Mouse (Mus musculus) CH12.LX (cell line): ENCODE measurements around the gene Olfr1289. TPM values are rescaled to one million over a fixed set of nuclear protein-coding genes. Genes with fewer than 3 reads are reported as not detected.

Experiments
- DNase-seq: peaks from one replicate; pipeline ENCODE4 v3.0.0-alpha.2; 2013; ENCODE audit errors: extremely low read depth
- H3K27ac ChIP-seq: 2 replicates; pipeline ENCODE4 v1.5.1; 2012; ENCODE audit warnings: low read depth, mild to moderate bottlenecking, control low read depth, moderate library complexity; ENCODE audit not compliant: insufficient read depth
- H3K27me3 ChIP-seq: replicated peaks from 2 replicates; pipeline ENCODE3; 2012; ENCODE audit warnings: inconsistent platforms
- H3K36me3 ChIP-seq, 2 experiments: replicated peaks in 1 of 2; 2 replicates each; pipeline versions ENCODE3 to v1.6.1; 2012; ENCODE audit warnings: inconsistent platforms in 1 of 2, low read length in 1 of 2, mild to moderate bottlenecking in 1 of 2, mixed read lengths in 1 of 2, moderate library complexity in 1 of 2; ENCODE audit not compliant: control insufficient read depth in 1 of 2, insufficient read depth in 1 of 2
- H3K4me1 ChIP-seq, 2 experiments: 2 replicates each; pipeline ENCODE4 v1.6.1; 2012; ENCODE audit warnings: inconsistent platforms in 1 of 2, moderate library complexity in 1 of 2; ENCODE audit not compliant: insufficient read depth in 2 of 2, control insufficient read depth in 1 of 2
- H3K4me2 ChIP-seq: 2 replicates; pipeline ENCODE4 v1.6.1; 2012; ENCODE audit warnings: low read depth, mild to moderate bottlenecking, control low read depth; ENCODE audit not compliant: poor library complexity, insufficient read depth, severe bottlenecking
- H3K4me3 ChIP-seq, 3 experiments: fragments of 150-350 bp in 1 of 3; sonication (generic) in 1 of 3; replicated peaks in 1 of 3; 2 replicates each; pipeline versions ENCODE3 to v1.5.1; 2011 to 2012; ENCODE audit warnings: low read depth in 2 of 3, low read length in 2 of 3, mild to moderate bottlenecking in 2 of 3, moderate library complexity in 2 of 3, control low read depth in 1 of 3, improper control_type of control experiment in 1 of 3, inconsistent platforms in 1 of 3, mixed read lengths in 1 of 3; ENCODE audit not compliant: poor library complexity in 1 of 3
- H3K79me2 ChIP-seq: replicated peaks from 2 replicates; pipeline ENCODE4 v1.6.1; 2012; ENCODE audit warnings: mild to moderate bottlenecking, moderate library complexity; ENCODE audit not compliant: control insufficient read depth, poor library complexity, insufficient read depth, severe bottlenecking; ENCODE audit errors: extremely low read depth
- H3K9ac ChIP-seq: 2 replicates; pipeline ENCODE4 v1.6.1; 2012; ENCODE audit warnings: low read depth, mild to moderate bottlenecking, control low read depth, moderate library complexity; ENCODE audit not compliant: insufficient read depth
- H3K9me3 ChIP-seq: replicated peaks from 2 replicates; pipeline ENCODE3; 2012; ENCODE audit warnings: low read length, inconsistent platforms, mixed read lengths
- BHLHE40 ChIP-seq: IDR thresholded peaks from 2 replicates; pipeline ENCODE4 v1.6.1; 2011; ENCODE audit warnings: mild to moderate bottlenecking, low read depth, low read length, improper control_type of control experiment
- CHD2 ChIP-seq: IDR thresholded peaks from 2 replicates; pipeline ENCODE4 v1.6.1; 2011; ENCODE audit warnings: low read length, improper control_type of control experiment
- CTCF ChIP-seq, 2 experiments: IDR thresholded peaks in 1 of 2; conservative IDR thresholded peaks in 1 of 2; 2 replicates each; pipeline ENCODE4 v1.5.1; 2011 to 2012; ENCODE audit warnings: low read depth in 2 of 2, low read length in 2 of 2, improper control_type of control experiment in 1 of 2, inconsistent platforms in 1 of 2, mild to moderate bottlenecking in 1 of 2, moderate library complexity in 1 of 2
- E2F4 ChIP-seq: IDR thresholded peaks from 2 replicates; pipeline ENCODE4 v1.6.1; 2011; ENCODE audit warnings: low read depth, low read length, improper control_type of control experiment; ENCODE audit not compliant: insufficient replicate concordance
- ELF1 ChIP-seq: IDR thresholded peaks from 2 replicates; pipeline ENCODE4 v1.6.1; 2014; ENCODE audit warnings: low read depth, mild to moderate bottlenecking, inconsistent platforms, low read length, improper control_type of control experiment
- EP300 ChIP-seq: IDR thresholded peaks from 2 replicates; pipeline ENCODE4 v1.6.1; 2011; ENCODE audit warnings: low read length, improper control_type of control experiment
- ETS1 ChIP-seq: conservative IDR thresholded peaks from 2 replicates; pipeline ENCODE4 v1.6.1; 2012; ENCODE audit warnings: low read depth, mild to moderate bottlenecking, inconsistent platforms, low read length, improper control_type of control experiment, moderate library complexity
- GABPA ChIP-seq: IDR thresholded peaks from 2 replicates; pipeline ENCODE4 v1.6.1; 2012; ENCODE audit warnings: low read depth, low read length, improper control_type of control experiment, inconsistent platforms; ENCODE audit not compliant: insufficient replicate concordance
- HCFC1 ChIP-seq: IDR thresholded peaks from 2 replicates; pipeline ENCODE4 v1.6.1; 2012; ENCODE audit warnings: low read depth, mild to moderate bottlenecking, inconsistent platforms, low read length, improper control_type of control experiment
- IRF4 ChIP-seq: IDR thresholded peaks from 2 replicates; pipeline ENCODE4 v1.6.1; 2014; ENCODE audit warnings: low read depth, mild to moderate bottlenecking, inconsistent platforms, low read length, improper control_type of control experiment
- JUN ChIP-seq: IDR thresholded peaks from 2 replicates; pipeline ENCODE4 v1.6.1; 2011; ENCODE audit warnings: low read depth, mild to moderate bottlenecking, low read length, improper control_type of control experiment, moderate library complexity; ENCODE audit not compliant: insufficient read depth
- JUND ChIP-seq: conservative IDR thresholded peaks from 2 replicates; pipeline ENCODE4 v1.6.1; 2011; ENCODE audit warnings: low read depth, low read length, improper control_type of control experiment
- MAFK ChIP-seq: IDR thresholded peaks from 2 replicates; pipeline ENCODE4 v1.6.1; 2011; ENCODE audit warnings: low read length, improper control_type of control experiment; ENCODE audit not compliant: insufficient replicate concordance
- MAZ ChIP-seq: IDR thresholded peaks from 2 replicates; pipeline ENCODE4 v1.6.1; 2012; ENCODE audit warnings: low read depth, mild to moderate bottlenecking, inconsistent platforms, low read length, improper control_type of control experiment, moderate library complexity
- MEF2A ChIP-seq: IDR thresholded peaks from 2 replicates; pipeline ENCODE4 v1.6.1; 2014; ENCODE audit warnings: low read depth, mild to moderate bottlenecking, inconsistent platforms, low read length, improper control_type of control experiment, borderline replicate concordance
- MXI1 ChIP-seq: IDR thresholded peaks from 2 replicates; pipeline ENCODE4 v1.6.1; 2011; ENCODE audit warnings: mild to moderate bottlenecking, low read depth, low read length, improper control_type of control experiment
- MYC ChIP-seq: IDR thresholded peaks from 2 replicates; pipeline ENCODE4 v1.6.1; 2011; ENCODE audit warnings: low read depth, mild to moderate bottlenecking, improper control_type of control experiment, low read length
- NELFE ChIP-seq: IDR thresholded peaks from 2 replicates; pipeline ENCODE4 v1.6.1; 2011; ENCODE audit warnings: low read depth, low read length, improper control_type of control experiment
- NRF1 ChIP-seq: IDR thresholded peaks from 2 replicates; pipeline ENCODE4 v1.6.1; 2014; ENCODE audit warnings: low read depth, mild to moderate bottlenecking, inconsistent platforms, low read length, improper control_type of control experiment, moderate library complexity
- PAX5 ChIP-seq: IDR thresholded peaks from 2 replicates; pipeline ENCODE4 v1.6.1; 2012; ENCODE audit warnings: low read length, inconsistent platforms, mixed read lengths
- POLR2A ChIP-seq: IDR thresholded peaks from 2 replicates; pipeline ENCODE4 v1.6.1; 2011; ENCODE audit warnings: low read depth, mild to moderate bottlenecking, improper control_type of control experiment, low read length
- RAD21 ChIP-seq: IDR thresholded peaks from 2 replicates; pipeline ENCODE4 v1.6.1; 2011; ENCODE audit warnings: low read depth, mild to moderate bottlenecking, low read length, improper control_type of control experiment, moderate library complexity
- RCOR1 ChIP-seq: conservative IDR thresholded peaks from 2 replicates; pipeline ENCODE4 v1.6.1; 2012; ENCODE audit warnings: low read depth, mild to moderate bottlenecking, inconsistent platforms, low read length, improper control_type of control experiment
- SIN3A ChIP-seq: IDR thresholded peaks from 2 replicates; pipeline ENCODE4 v1.6.1; 2012; ENCODE audit warnings: low read length, improper control_type of control experiment, inconsistent platforms
- TBP ChIP-seq: conservative IDR thresholded peaks from 2 replicates; pipeline ENCODE4 v1.6.1; 2011; ENCODE audit warnings: low read depth, low read length, improper control_type of control experiment
- TCF12 ChIP-seq: IDR thresholded peaks from 2 replicates; pipeline ENCODE4 v1.6.1; 2014; ENCODE audit warnings: low read depth, mild to moderate bottlenecking, inconsistent platforms, low read length, improper control_type of control experiment
- USF2 ChIP-seq: conservative IDR thresholded peaks from 2 replicates; pipeline ENCODE4 v1.6.1; 2011; ENCODE audit warnings: low read depth, low read length, improper control_type of control experiment
- ZNF384 ChIP-seq: IDR thresholded peaks from 2 replicates; pipeline ENCODE4 v1.6.1; 2012; ENCODE audit warnings: low read depth, low read length, improper control_type of control experiment, inconsistent platforms
- dilution Hi-C: fragments of 300-500 bp; cut with MboI; formaldehyde crosslinking; loops from 2 replicates; pipeline ENCODE4 v1.14.3; 2020; ENCODE audit warnings: low sequenced_read_pairs; ENCODE audit not compliant: extremely low pct_unique_long_range_greater_than_20kb, extremely low pct_ligation_motif_present
- in situ Hi-C: fragments of 300-500 bp; cut with MboI; formaldehyde crosslinking; loops from 3 replicates; pipeline ENCODE4 v1.14.3; 2019; ENCODE audit warnings: low sequenced_read_pairs, low pct_ligation_motif_present, low pct_unique_long_range_greater_than_20kb, mixed read lengths
- polyA plus RNA-seq: library from polyadenylated mRNA; unstranded; fragments of >175 nt; gene quantifications from 2 replicates; pipeline ENCODE4 v1.2.1, GENCODE M21; 2012; ENCODE audit warnings: low read depth; ENCODE audit not compliant: insufficient read length
- total RNA-seq, 2 experiments: library from RNA; depleted of rRNA; stranded (reverse); fragments of 300-350 nt in 1 of 2; fragments of >200 nt in 1 of 2; gene quantifications; 2 replicates each; pipeline ENCODE4 v1.2.3; 2012 to 2014

Olfr1289 gene
- total and polyA plus RNA-seq, 3 experiments: not detected

DNA sequence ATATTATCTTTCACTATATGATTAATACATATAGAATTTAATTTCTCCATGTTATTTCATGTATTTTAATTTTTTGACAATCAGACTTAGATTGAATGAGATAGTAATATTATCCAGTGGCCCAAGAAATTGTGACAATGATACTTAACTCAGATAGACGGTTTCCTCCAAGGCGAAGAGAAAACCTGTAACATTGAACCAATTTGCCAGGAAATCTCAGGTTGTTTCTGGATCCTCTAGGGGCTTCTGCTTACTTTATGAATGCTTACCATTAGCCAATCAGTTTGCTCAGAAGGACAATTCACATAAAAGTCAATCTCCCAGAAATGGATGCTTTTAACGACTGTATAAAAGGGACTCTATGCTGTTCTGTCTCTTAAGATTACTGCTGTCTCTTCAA, 16.3 kb downstream of the Olfr1289 start, which contains the start of gene Olfr1291-ps1:
TSS of gene Olfr1291-ps1 (plus strand) at position 301 of the 400 bp plus-strand sequence.
- dilution Hi-C loops (no loop called here), in situ Hi-C loops (no loop called here)
- no peak within 1 kb of the TSS for H3K4me2 ChIP-seq
- H3K79me2 ChIP-seq: no peaks in the 10 kb centered on the region
- H3K27ac ChIP-seq: no peak within 1 kb of the TSS
- no peak within 1 kb of the TSS for H3K4me3 ChIP-seq
- TF ChIP-seq ELF1 (no peak), TCF12 (no peak), IRF4 (no peak), PAX5 (no peak), JUN (no peak), POLR2A (no peak), MAFK (no peak), MYC (no peak), SIN3A (no peak), MEF2A (no peak), EP300 (no peak), NRF1 (no peak), RAD21 (no peak), GABPA (no peak)
- H3K27me3 ChIP-seq: no peaks in the 10 kb centered on the region
- no peak within 1 kb of the TSS for H3K9ac ChIP-seq
- no peaks in the 10 kb centered on the region for H3K36me3 ChIP-seq
- peaks cover 9% of the 10 kb centered on the region for H3K9me3 ChIP-seq
- H3K4me1 ChIP-seq: no peaks in the 10 kb centered on the region
- no peak for DNase-seq

DNA sequence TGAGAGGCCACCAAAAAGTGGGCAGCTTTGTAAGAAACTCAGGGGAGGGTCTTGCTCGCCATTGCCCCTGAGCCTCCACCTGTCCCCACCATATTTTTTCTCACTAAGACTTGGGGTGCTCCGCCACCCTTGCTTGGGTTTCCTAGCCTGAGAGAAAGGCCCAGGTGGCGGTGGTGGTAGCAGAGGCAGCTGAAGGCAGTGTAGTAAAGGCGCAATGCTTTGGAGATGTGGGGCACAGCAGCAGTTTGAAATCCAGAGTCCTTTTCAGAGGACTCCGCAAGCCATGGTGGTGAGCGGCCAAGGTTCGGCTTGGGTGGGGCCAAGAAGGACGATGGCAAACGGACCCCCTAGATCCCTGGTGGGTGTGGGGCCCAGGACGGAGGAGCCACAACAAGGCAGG, 36.8 kb downstream of the Olfr1289 start:
- dilution Hi-C loops: no loop called here
- no peak overlapping the region for H3K4me3 ChIP-seq

DNA sequence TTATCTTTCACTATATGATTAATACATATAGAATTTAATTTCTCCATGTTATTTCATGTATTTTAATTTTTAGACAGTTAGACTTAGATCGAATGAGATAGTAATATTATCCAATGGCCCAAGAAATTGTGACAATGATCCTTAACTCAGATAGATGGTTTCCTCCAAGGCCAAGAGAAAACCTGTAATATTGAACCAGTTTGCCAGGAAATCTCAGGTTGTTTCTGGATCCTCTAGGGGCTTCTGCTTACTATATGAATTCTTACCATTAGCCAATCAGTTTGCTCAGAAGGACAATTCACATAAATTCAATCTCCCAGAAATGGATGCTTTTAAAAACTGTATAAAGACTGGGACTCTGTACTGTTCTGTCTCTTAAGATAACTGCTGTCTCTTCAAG, 44.3 kb downstream of the Olfr1289 start, which contains the start of gene Olfr1293-ps:
TSS of gene Olfr1293-ps (plus strand) at position 301 of the 400 bp plus-strand sequence.
- Histone ChIP-seq H3K27me3 (no peaks in the 10 kb centered on the region), H3K27ac (no peak within 1 kb of the TSS), H3K9ac (no peak within 1 kb of the TSS), H3K4me1 (no peaks in the 10 kb centered on the region), H3K4me3 (no peak within 1 kb of the TSS), H3K36me3 (no peaks in the 10 kb centered on the region), H3K9me3 (peaks cover 10% of the 10 kb centered on the region), H3K79me2 (no peaks in the 10 kb centered on the region), H3K4me2 (no peak within 1 kb of the TSS)
- DNase-seq: no peak
- no peak for TF ChIP-seq PAX5
- no peak for TF ChIP-seq TBP
- TF ChIP-seq JUND: no peak
- TF ChIP-seq HCFC1: no peak
- TF ChIP-seq CTCF (conservative IDR thresholded peaks at IDR 0.05 in 1 of 2, IDR thresholded peaks at IDR 0.05 in 1 of 2; ENCODE audit: low read depth in 2 of 2, low read length in 2 of 2): no peak
- TF ChIP-seq MXI1: no peak
- TF ChIP-seq USF2: no peak
- TF ChIP-seq ETS1: no peak
- TF ChIP-seq RCOR1: no peak
- no peak for TF ChIP-seq BHLHE40
- no peak for TF ChIP-seq ZNF384
- TF ChIP-seq NELFE: no peak
- TF ChIP-seq MAZ: no peak
- no peak for TF ChIP-seq JUN
- no peak for TF ChIP-seq GABPA
- no peak for TF ChIP-seq IRF4
- TF ChIP-seq E2F4: no peak
- in situ Hi-C loops: no loop called here
- dilution Hi-C loops: no loop called here

More for the DNA sequence above, 36.8 kb downstream of the Olfr1289 start:
- TF ChIP-seq MAFK (no peak), CHD2 (no peak)
- Histone ChIP-seq H3K4me2 (no peak overlapping the region), H3K9me3 (peaks cover 12% of the 10 kb centered on the region), H3K9ac (no peak overlapping the region), H3K4me1 (no peaks in the 10 kb centered on the region), H3K27me3 (no peaks in the 10 kb centered on the region), H3K36me3 (no peaks in the 10 kb centered on the region), H3K27ac (no peak overlapping the region), H3K79me2 (no peaks in the 10 kb centered on the region)
- DNase-seq: no peak
- in situ Hi-C loops: no loop called here
